Mouse (Mus musculus) midbrain, embryonic 13.5 days (tissue): ENCODE measurements around the gene Tpd52l1. TPM values are rescaled to one million over a fixed set of nuclear protein-coding genes. Genes with fewer than 3 reads are reported as not detected.

ENCODE experiments used
- ATAC-seq: fragments of 200-750 bp; cut with Nextera tagmentation; 2 replicates; pipeline ENCODE4 v1.8.0; 2017; ENCODE audit warnings: mild to moderate bottlenecking, moderate TSS enrichment, moderate library complexity
- H3K27ac ChIP-seq: fragments of 300-500 bp; sonication (generic); 2 replicates; pipeline ENCODE4 v1.5.1; 2015; ENCODE audit warnings: inconsistent platforms, mild to moderate bottlenecking, moderate library complexity
- H3K27me3 ChIP-seq: fragments of 300-500 bp; sonication (generic); 2 replicates; pipeline ENCODE4 v1.6.1; 2015; ENCODE audit warnings: mild to moderate bottlenecking, inconsistent platforms
- H3K36me3 ChIP-seq: fragments of 300-500 bp; sonication (generic); 2 replicates; pipeline ENCODE4 v1.6.1; 2015; ENCODE audit warnings: mild to moderate bottlenecking, inconsistent platforms
- H3K4me1 ChIP-seq: fragments of 300-500 bp; sonication (generic); replicated peaks from 2 replicates; pipeline ENCODE4 v1.6.1; 2015; ENCODE audit warnings: inconsistent platforms
- H3K4me2 ChIP-seq: fragments of 300-500 bp; sonication (generic); replicated peaks from 2 replicates; pipeline ENCODE4 v1.6.1; 2015; ENCODE audit warnings: moderate library complexity, mild to moderate bottlenecking, inconsistent platforms
- H3K4me3 ChIP-seq: fragments of 300-500 bp; sonication (generic); replicated peaks from 2 replicates; pipeline ENCODE4 v1.5.1; 2015; ENCODE audit warnings: mild to moderate bottlenecking, inconsistent platforms
- H3K9ac ChIP-seq: fragments of 300-500 bp; sonication (generic); replicated peaks from 2 replicates; pipeline ENCODE4 v1.6.1; 2015; ENCODE audit warnings: mild to moderate bottlenecking, inconsistent platforms
- H3K9me3 ChIP-seq: fragments of 300-500 bp; sonication (generic); 2 replicates; pipeline ENCODE4 v1.6.1; 2016; ENCODE audit warnings: mild to moderate bottlenecking, inconsistent platforms
- WGBS: fragments of 180-500 bp; shearing (Covaris S2); methylation state at CpG from one replicate; pipeline ENCODE4 v1.1.7; 2015; 5-methylcytosine and 5-hydroxymethylcytosine counted together
- polyA plus RNA-seq: library from polyadenylated mRNA; unstranded; fragments of >200 nt; fragmentation: Nextera tagmentation; extraction: Ambion mirVana; gene quantifications from 2 replicates; pipeline ENCODE4 v1.2.1, GENCODE M21; 2015

Tpd52l1 gene
- polyA plus RNA-seq, 1 experiment from 2014 or later = 20.4 TPM

DNA sequence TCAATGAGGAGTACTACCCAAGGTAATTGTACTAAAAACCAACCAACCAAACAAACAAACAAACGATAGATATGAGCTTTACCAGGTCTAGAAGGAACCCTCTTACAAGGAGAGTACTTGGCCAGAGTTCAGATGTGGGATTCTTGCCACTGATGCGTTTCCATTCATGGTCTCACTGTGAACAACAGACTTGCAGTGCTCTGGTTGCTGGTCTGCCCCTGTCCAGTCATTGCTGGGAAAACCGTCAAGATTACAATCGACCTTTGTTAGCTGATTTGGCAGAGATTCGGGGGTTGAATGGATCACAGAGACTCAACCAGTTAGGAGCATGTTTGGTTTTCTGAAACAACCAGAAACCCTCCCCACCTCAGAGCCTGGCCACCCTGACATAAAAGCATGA is 150.1 kb downstream of the Tpd52l1 start:
- Histone ChIP-seq H3K4me2 (no peak overlapping the region), H3K36me3 (no peaks in the 10 kb centered on the region), H3K4me1 (peaks cover 16% of the 10 kb centered on the region), H3K27me3 (no peaks in the 10 kb centered on the region), H3K4me3 (no peak overlapping the region), H3K27ac (no peak overlapping the region), H3K9me3 (no peaks in the 10 kb centered on the region), H3K9ac (no peak overlapping the region)
- WGBS = 16% methylated on average over 5 of the region's 5 CpGs
- ATAC-seq = peak; percentile 70

DNA sequence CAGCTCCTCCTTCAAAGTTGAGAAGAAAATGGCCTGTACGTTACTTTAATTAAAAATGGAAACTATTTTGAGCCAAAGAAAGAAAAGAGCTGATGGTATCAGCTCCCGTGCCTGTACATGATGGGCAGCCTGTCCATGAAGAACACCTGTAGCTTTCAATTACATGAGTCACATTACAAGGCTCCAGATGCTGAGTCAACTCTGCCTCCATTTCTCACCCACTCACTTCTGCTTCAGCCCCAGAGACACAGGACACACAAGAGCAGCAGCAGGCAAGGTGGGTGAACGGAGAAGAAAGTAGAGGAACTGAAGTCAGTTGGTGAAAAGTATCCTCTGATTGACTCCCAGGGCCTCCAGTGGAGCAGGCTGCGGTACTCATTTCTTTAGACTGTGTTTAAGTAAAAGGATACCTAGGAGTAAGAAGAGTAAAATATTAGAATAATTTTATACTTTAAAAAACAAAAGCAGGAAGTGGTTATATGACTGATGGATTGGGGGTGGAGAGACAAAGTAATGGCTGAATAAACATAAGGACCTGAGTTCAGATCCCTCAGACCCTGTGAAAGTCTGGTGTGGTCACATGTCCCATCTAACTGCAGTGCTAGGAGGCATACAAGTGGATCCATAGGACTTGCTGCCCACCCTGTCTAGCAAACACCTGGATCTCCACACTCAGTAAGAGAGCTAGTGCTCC is 156.9 kb downstream of the Tpd52l1 start:
- 94% methylated on average over 4 of the region's 4 CpGs for WGBS
- Histone ChIP-seq H3K4me3 (no peak overlapping the region), H3K9me3 (no peaks in the 10 kb centered on the region), H3K4me2 (no peak overlapping the region), H3K27ac (no peak overlapping the region), H3K27me3 (no peaks in the 10 kb centered on the region), H3K4me1 (no peaks in the 10 kb centered on the region), H3K36me3 (no peaks in the 10 kb centered on the region), H3K9ac (no peak overlapping the region)
- no peak for ATAC-seq

DNA sequence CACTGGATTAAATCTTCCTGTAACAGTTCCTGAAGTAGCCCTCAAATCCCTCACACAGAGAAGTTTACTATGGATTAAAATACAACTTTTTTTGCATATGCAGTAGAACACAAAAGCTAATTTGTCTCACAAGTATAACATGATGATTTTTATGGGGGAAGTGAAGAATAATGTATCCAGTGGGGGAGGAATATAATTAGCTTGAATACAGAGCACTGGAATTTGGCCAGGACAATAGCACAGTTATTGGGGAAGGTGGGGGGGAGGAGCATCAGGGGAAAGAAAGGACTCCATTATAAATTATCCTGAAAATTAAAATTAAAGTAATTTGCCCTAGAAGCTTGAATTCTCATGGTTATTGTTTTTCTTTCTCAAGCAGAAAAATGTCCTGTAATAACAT is 158.0 kb downstream of the Tpd52l1 start:
- ATAC-seq = no peak
- Histone ChIP-seq H3K27ac (no peak overlapping the region), H3K9me3 (no peaks in the 10 kb centered on the region), H3K4me3 (no peak overlapping the region), H3K27me3 (no peaks in the 10 kb centered on the region), H3K4me1 (no peaks in the 10 kb centered on the region), H3K36me3 (no peaks in the 10 kb centered on the region), H3K4me2 (no peak overlapping the region), H3K9ac (no peak overlapping the region)

Other genes starting within 250 kb of the Tpd52l1 start
- gene Hddc2, start 132.6 kb downstream of the Tpd52l1 start, polyA plus RNA-seq = 53.3 and 55.1 TPM in 2 replicates
- 1.2 and 1.4 TPM in 2 replicates for gene Rnf217, start 163.2 kb upstream of the Tpd52l1 start, polyA plus RNA-seq